Mouse (Mus musculus): ENCODE data around the gene Itih5. TPM values are rescaled to one million over a fixed set of nuclear protein-coding genes. Genes with fewer than 3 reads are reported as not detected.

The Itih5 gene
- total and polyA plus RNA-seq, 3 experiments: not detected

DNA sequence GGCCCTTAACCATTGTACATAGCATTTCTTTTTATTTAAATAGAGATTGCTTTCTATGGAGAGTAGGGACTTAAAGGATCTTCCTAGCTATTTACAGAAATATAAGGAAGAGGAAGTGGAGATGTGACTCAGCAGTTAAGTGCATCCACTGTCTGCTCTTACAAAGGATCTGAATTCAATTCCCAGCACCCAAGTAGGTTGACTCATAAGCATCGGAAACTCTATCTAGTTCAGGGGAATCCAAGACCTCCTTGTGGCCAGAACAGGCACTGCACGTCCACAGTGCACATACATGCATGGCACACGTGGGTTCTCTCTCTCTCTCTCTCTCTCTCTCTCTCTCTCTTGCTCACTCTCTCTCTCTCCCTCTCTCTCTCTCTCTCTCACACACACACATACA is 41.8 kb downstream of the Itih5 start:
- no peaks in the 10 kb centered on the region for H3K27me3 ChIP-seq (ENCODE audit: control insufficient read depth in 1 of 2, insufficient read depth in 2 of 2, low read length in 2 of 2)
- DNase-seq (ENCODE audit: low read depth, low spot score): peak; percentile 8
- H3K27ac ChIP-seq (ENCODE audit: control insufficient read depth, low read depth, low read length): no peak overlapping the region
- H3K9ac ChIP-seq (ENCODE audit: control insufficient read depth, low read depth, low read length, poor library complexity, severe bottlenecking): no peak overlapping the region
- no peaks in the 10 kb centered on the region for H3K9me3 ChIP-seq (replicated peaks; ENCODE audit: insufficient read depth, low read length)
- no peaks in the 10 kb centered on the region for H3K79me2 ChIP-seq (ENCODE audit: control insufficient read depth, insufficient read depth, low read length, poor library complexity)
- no peaks in the 10 kb centered on the region for H3K4me1 ChIP-seq (ENCODE audit: control insufficient read depth in 1 of 2, insufficient read depth in 2 of 2, low read length in 2 of 2)
- no peak overlapping the region for H3K4me3 ChIP-seq (ENCODE audit: control insufficient read depth in 1 of 2, insufficient read depth in 1 of 2, low read depth in 2 of 2, low read length in 2 of 2)
- H3K36me3 ChIP-seq (ENCODE audit: control insufficient read depth in 1 of 2, insufficient read depth in 2 of 2, low read length in 2 of 2): no peaks in the 10 kb centered on the region
- TF ChIP-seq RAD21 (IDR thresholded peaks at IDR 0.05; ENCODE audit: low read depth, low read length): no peak
- peak in 2 of 3 experiments; percentile 18 to 31; a peak in 4 of 6 replicates for TF ChIP-seq CTCF (IDR thresholded peaks at IDR 0.05 in 2 of 3, conservative IDR thresholded peaks at IDR 0.05 in 1 of 3; ENCODE audit: control insufficient read depth in 1 of 3, insufficient read depth in 1 of 3, low read depth in 2 of 3, low read length in 3 of 3, poor library complexity in 1 of 3, severe bottlenecking in 1 of 3)

GRCm38 (mm10) chr2:10199326-10199725 is 46.0 kb downstream of the Itih5 start:
- Histone ChIP-seq H3K4me1 (ENCODE audit: control insufficient read depth in 1 of 2, insufficient read depth in 2 of 2, low read length in 2 of 2) (no peaks in the 10 kb centered on the region), H3K27ac (ENCODE audit: control insufficient read depth, low read depth, low read length) (no peak overlapping the region), H3K27me3 (ENCODE audit: control insufficient read depth in 1 of 2, insufficient read depth in 2 of 2, low read length in 2 of 2) (no peaks in the 10 kb centered on the region), H3K9ac (ENCODE audit: control insufficient read depth, low read depth, low read length, poor library complexity, severe bottlenecking) (no peak overlapping the region), H3K36me3 (ENCODE audit: control insufficient read depth in 1 of 2, insufficient read depth in 2 of 2, low read length in 2 of 2) (no peaks in the 10 kb centered on the region), H3K4me3 (ENCODE audit: control insufficient read depth in 1 of 2, insufficient read depth in 1 of 2, low read depth in 2 of 2, low read length in 2 of 2) (no peak overlapping the region), H3K9me3 (replicated peaks; ENCODE audit: insufficient read depth, low read length) (no peaks in the 10 kb centered on the region), H3K79me2 (ENCODE audit: control insufficient read depth, insufficient read depth, low read length, poor library complexity) (no peaks in the 10 kb centered on the region)
- DNase-seq (ENCODE audit: low read depth, low spot score): no peak
- no peak for TF ChIP-seq USF2 (IDR thresholded peaks at IDR 0.05; ENCODE audit: borderline replicate concordance in 1 of 2, insufficient read depth in 1 of 2, low read depth in 1 of 2, low read length in 2 of 2)
- no peak for TF ChIP-seq POLR2AphosphoS5 (IDR thresholded peaks at IDR 0.05; ENCODE audit: borderline replicate concordance, low read depth, low read length)
- no peak for TF ChIP-seq JUND (IDR thresholded peaks at IDR 0.05; ENCODE audit: low read depth, low read length)
- no peak for TF ChIP-seq TBP (IDR thresholded peaks at IDR 0.05; ENCODE audit: low read depth, low read length)
- TF ChIP-seq ZKSCAN1 (IDR thresholded peaks at IDR 0.05; ENCODE audit: low read depth, low read length): no peak
- no peak for TF ChIP-seq MAX (IDR thresholded peaks at IDR 0.05; ENCODE audit: low read length)
- no peak for TF ChIP-seq UBTF (IDR thresholded peaks at IDR 0.05; ENCODE audit: borderline replicate concordance, insufficient read depth, low read depth, low read length)
- no peak for TF ChIP-seq KAT2A (conservative IDR thresholded peaks at IDR 0.05; ENCODE audit: low read depth, low read length)
- no peak for TF ChIP-seq MAFK (IDR thresholded peaks at IDR 0.05; ENCODE audit: borderline replicate concordance, low read depth, low read length)
- TF ChIP-seq SMC3 (IDR thresholded peaks at IDR 0.05; ENCODE audit: low read depth, low read length): no peak
- TF ChIP-seq CHD2 (IDR thresholded peaks at IDR 0.05; ENCODE audit: low read length): no peak
- TF ChIP-seq CHD1 (IDR thresholded peaks at IDR 0.05; ENCODE audit: low read depth, low read length): no peak
- no peak for TF ChIP-seq ZC3H11A (IDR thresholded peaks at IDR 0.05; ENCODE audit: low read depth, low read length)
- no peak for TF ChIP-seq ZMIZ1 (IDR thresholded peaks at IDR 0.05; ENCODE audit: low read depth, low read length)
- no peak for TF ChIP-seq USF1 (IDR thresholded peaks at IDR 0.05; ENCODE audit: low read depth, low read length)
- no peak for TF ChIP-seq RAD21 (IDR thresholded peaks at IDR 0.05; ENCODE audit: low read depth, low read length)
- no peak for TF ChIP-seq POLR2AphosphoS2 (IDR thresholded peaks at IDR 0.05; ENCODE audit: low read length)
- no peak for TF ChIP-seq MEF2A (IDR thresholded peaks at IDR 0.05; ENCODE audit: extremely low read depth, insufficient replicate concordance, low read depth, low read length, poor library complexity, severe bottlenecking)
